Mouse (Mus musculus) kidney, embryonic 15.5 days (tissue): ENCODE data around the gene Dcaf1. TPM values are rescaled to one million over a fixed set of nuclear protein-coding genes. Genes with fewer than 3 reads are reported as not detected.

Source experiments
- ATAC-seq: fragments of 200-750 bp; cut with Nextera tagmentation; replicated peaks from 2 replicates; pipeline ENCODE4 v1.8.0; 2017; ENCODE audit warnings: moderate TSS enrichment; ENCODE audit not compliant: low FRiP score
- H3K27ac ChIP-seq: fragments of 300-500 bp; sonication (generic); 2 replicates; pipeline ENCODE4 v1.5.1; 2015; ENCODE audit warnings: mild to moderate bottlenecking, inconsistent platforms
- H3K27me3 ChIP-seq: fragments of 300-500 bp; sonication (generic); 2 replicates; pipeline ENCODE4 v1.6.1; 2015; ENCODE audit warnings: inconsistent platforms
- H3K36me3 ChIP-seq: fragments of 300-500 bp; sonication (generic); 2 replicates; pipeline ENCODE4 v1.6.1; 2015; ENCODE audit warnings: inconsistent platforms
- H3K4me1 ChIP-seq: fragments of 300-500 bp; sonication (generic); 2 replicates; pipeline ENCODE4 v1.6.1; 2015; ENCODE audit warnings: inconsistent platforms
- H3K4me2 ChIP-seq: fragments of 300-500 bp; sonication (generic); 2 replicates; pipeline ENCODE4 v1.6.1; 2015; ENCODE audit warnings: moderate library complexity, mild to moderate bottlenecking, inconsistent platforms
- H3K4me3 ChIP-seq: fragments of 300-500 bp; sonication (generic); replicated peaks from 2 replicates; pipeline ENCODE4 v1.5.1; 2015; ENCODE audit warnings: mild to moderate bottlenecking, inconsistent platforms
- H3K9ac ChIP-seq: fragments of 300-500 bp; sonication (generic); 2 replicates; pipeline ENCODE4 v1.6.1; 2015; ENCODE audit warnings: mild to moderate bottlenecking, inconsistent platforms
- H3K9me3 ChIP-seq: fragments of 300-500 bp; sonication (generic); replicated peaks from 2 replicates; pipeline ENCODE4 v1.6.1; 2016; ENCODE audit warnings: inconsistent platforms
- WGBS: fragments of 180-500 bp; shearing (Covaris S2); methylation state at CpG from one replicate; pipeline ENCODE4 v1.1.7; 2015; ENCODE audit warnings: mixed read lengths; 5-methylcytosine and 5-hydroxymethylcytosine counted together
- polyA plus RNA-seq: library from polyadenylated mRNA; unstranded; fragments of >200 nt; fragmentation: Nextera tagmentation; extraction: Ambion mirVana; gene quantifications from 2 replicates; pipeline ENCODE4 v1.2.1, GENCODE M21; 2015

Dcaf1 gene
- polyA plus RNA-seq, result 26.8 and 27.6 TPM in 2 replicates

DNA sequence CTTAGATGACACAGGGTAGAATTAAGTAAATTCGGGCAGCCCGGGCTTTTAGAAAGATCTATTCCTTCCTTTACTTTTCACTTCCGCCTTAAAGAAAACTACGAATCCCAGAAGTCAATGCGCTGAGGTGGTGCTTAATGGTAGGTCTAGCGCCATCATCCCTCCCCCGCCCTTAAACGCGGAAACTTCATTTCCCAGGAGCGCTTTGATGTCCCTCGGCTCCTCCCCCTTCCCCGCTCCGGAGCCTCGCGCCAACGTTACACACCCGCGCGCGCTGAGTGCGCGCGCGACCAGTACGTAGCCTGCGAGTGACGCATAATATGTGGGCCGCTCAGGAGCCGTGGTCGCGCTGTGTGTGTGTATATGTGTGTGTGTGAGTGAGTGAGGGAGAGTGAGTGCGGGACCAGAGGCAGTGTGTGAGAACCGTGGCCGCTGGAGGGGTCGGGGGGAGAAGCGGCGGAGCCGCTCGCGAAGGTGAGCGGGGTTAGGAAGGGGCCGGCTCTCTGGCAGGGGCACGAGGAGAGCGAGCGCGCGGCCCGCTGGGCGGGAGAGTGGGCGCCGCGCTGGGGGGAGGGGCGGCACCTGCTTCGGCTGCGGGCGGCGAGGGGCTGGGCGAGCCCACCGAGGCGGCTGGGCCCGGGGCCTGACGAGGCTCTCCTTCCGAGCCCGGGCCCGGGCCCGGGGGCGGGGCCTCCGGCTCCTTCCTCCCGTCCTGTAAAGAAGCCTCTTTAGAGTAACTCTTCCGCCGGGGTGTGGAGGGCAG lies at the start of gene Dcaf1:
TSS of gene Dcaf1 (plus strand) at position 257 of the 763 bp plus-strand sequence.
- Histone ChIP-seq H3K4me2 (peak within 1 kb of the TSS; percentile 71), H3K36me3 (peaks cover 2% of the 10 kb centered on the region; the same call in 1 of the 2 replicates), H3K27ac (peak within 1 kb of the TSS; percentile 94), H3K9me3 (no peaks in the 10 kb centered on the region), H3K9ac (peak within 1 kb of the TSS; percentile 90), H3K27me3 (no peaks in the 10 kb centered on the region), H3K4me3 (peak within 1 kb of the TSS; percentile 99), H3K4me1 (peaks cover 8% of the 10 kb centered on the region)
- under 1% methylated on average over 43 of the region's 71 CpGs for WGBS
- peak; percentile 96 for ATAC-seq

DNA sequence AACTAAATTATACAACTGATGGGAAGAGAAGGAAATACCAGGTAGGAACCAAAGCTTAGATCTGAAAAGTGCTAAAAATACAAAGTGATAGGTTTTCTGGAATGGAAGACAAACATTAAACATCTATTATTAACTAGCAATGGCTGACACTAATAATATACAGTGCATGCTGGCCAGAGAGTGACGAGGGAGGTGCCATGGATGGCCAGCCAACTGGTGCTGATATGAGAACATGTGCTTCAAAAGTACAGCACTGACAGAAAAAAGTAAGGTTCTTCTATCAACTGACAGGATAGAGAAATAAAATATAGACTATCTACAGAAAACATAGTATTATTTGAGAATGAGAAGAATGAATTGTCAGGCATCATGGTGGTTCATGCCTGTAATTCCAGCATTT lies 45.6 kb upstream of the Dcaf1 start:
- Histone ChIP-seq H3K4me2 (no peak overlapping the region), H3K4me3 (no peak overlapping the region), H3K9ac (no peak overlapping the region), H3K27ac (no peak overlapping the region), H3K27me3 (no peaks in the 10 kb centered on the region), H3K4me1 (no peaks in the 10 kb centered on the region), H3K36me3 (no peaks in the 10 kb centered on the region), H3K9me3 (no peaks in the 10 kb centered on the region)
- WGBS, result 82% methylated on average over 1 of the region's 1 CpGs
- no peak for ATAC-seq

DNA sequence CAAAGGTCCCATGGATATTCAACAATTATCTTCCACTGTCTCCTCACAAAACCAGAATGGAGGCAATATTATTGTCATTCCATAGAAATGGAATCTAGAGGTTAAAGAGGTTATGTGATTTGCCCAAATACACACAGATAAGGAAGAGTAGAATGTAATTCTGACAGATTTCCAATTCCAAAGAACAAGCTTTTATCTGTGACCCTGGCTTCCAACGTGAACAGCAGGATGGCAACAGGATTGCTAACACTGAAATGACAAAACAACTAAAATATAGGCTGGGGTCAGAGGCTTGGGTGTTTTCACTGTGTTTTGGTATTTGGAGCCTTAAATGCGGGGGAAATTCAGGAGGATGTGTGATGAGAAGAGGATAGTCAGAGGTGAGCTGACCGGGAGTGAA lies 44.3 kb upstream of the Dcaf1 start:
- Histone ChIP-seq H3K9me3 (no peaks in the 10 kb centered on the region), H3K4me3 (no peak overlapping the region), H3K4me2 (no peak overlapping the region), H3K27ac (no peak overlapping the region), H3K4me1 (no peaks in the 10 kb centered on the region), H3K36me3 (no peaks in the 10 kb centered on the region), H3K27me3 (no peaks in the 10 kb centered on the region), H3K9ac (no peak overlapping the region)
- no peak for ATAC-seq
- WGBS, result 87% methylated on average over 3 of the region's 3 CpGs

DNA sequence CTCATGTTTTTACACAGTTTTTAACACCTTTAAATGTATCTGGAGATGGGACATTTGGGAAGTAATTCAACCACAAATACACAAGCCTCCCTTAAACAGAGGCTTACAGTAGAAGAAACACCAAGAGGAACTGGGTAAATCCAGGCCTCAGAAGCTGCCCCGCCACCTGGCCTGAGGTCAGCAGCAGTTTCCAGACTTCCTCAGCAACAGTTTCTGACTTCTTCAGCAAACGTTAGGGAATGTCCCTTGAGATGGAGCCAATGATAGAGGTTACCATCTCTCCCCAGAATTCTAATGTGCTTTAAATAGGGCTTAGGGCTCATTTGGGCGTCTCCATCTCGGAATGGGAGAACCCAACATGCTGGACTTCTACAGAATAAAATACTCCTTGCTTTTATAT lies 43.4 kb upstream of the Dcaf1 start:
- WGBS, result 87% methylated on average over 4 of the region's 4 CpGs

DNA sequence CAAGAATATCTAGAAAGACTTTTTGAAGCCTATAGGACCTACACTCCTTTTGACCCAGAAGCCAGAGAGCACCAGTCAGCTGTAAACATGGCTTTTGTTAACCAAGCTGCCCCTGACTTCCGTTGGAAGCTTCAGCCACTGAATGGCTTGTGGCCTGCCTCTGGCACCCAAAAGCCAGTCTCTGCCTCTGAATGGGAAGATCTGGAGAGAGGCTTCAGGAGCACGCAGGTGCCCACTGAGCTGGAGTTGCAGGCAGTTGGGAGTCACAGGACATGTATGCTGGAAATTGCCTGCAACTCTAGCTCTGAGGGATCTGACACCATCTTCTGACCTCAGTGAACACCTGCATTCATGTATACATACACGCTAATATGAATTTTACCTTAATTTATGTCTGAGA lies 41.6 kb upstream of the Dcaf1 start:
- H3K4me3 ChIP-seq, result no peak overlapping the region
- no peak overlapping the region for H3K27ac ChIP-seq
- H3K4me2 ChIP-seq, result no peak overlapping the region
- H3K27me3 ChIP-seq, result no peaks in the 10 kb centered on the region
- no peak overlapping the region for H3K9ac ChIP-seq
- WGBS, result 83% methylated on average over 3 of the region's 3 CpGs
- no peaks in the 10 kb centered on the region for H3K9me3 ChIP-seq
- H3K4me1 ChIP-seq, result no peaks in the 10 kb centered on the region
- no peak for ATAC-seq
- no peaks in the 10 kb centered on the region for H3K36me3 ChIP-seq

More for the DNA sequence above, 43.4 kb upstream of the Dcaf1 start:
- no peak overlapping the region for H3K9ac ChIP-seq
- H3K4me3 ChIP-seq, result no peak overlapping the region
- H3K27me3 ChIP-seq, result no peaks in the 10 kb centered on the region
- H3K27ac ChIP-seq, result no peak overlapping the region
- no peaks in the 10 kb centered on the region for H3K36me3 ChIP-seq
- no peak overlapping the region for H3K4me2 ChIP-seq
- no peak for ATAC-seq
- H3K4me1 ChIP-seq, result no peaks in the 10 kb centered on the region
- no peaks in the 10 kb centered on the region for H3K9me3 ChIP-seq

DNA sequence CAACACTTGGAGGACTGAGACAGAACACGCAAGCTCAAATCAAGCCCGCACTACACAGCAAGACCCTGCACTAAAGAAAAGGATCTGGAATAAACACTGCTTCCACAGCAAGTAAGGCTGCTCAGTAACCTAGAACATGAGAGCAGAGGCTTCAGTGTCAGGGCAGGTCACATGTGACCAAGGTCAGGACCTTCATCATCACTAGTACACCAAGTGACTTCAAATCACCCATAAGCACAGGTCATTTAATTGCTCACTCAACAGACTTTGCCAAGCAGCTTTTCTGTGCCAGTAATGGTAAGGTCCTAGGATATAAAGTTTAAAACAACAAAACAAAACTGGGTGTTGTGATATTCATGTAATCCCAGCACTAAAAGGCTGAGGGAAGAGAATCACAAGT lies 38.1 kb upstream of the Dcaf1 start:
- Histone ChIP-seq H3K4me3 (no peak overlapping the region), H3K27ac (no peak overlapping the region), H3K4me2 (no peak overlapping the region), H3K9me3 (no peaks in the 10 kb centered on the region), H3K9ac (no peak overlapping the region), H3K36me3 (no peaks in the 10 kb centered on the region), H3K4me1 (peaks cover 11% of the 10 kb centered on the region), H3K27me3 (no peaks in the 10 kb centered on the region)
- ATAC-seq, result no peak
- WGBS, result 96% methylated on average over 2 of the region's 2 CpGs

DNA sequence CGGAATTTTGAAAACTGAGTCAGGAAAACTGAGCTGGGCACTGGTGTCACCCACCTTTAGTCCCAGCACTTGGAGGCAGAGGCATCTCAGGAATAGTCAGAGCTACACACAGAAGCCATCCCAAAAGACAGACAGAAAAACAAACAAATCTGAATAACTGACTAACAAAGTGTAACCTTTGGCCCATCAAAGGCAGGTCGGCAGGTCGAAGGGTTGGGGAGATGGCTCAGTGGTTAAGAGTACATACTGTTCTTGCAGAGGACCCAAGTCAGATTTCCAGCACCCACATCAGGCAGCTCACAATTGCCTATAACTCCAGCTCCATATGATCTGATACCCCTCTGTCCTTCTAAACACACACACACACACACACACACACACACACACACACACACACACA lies 36.5 kb upstream of the Dcaf1 start:
- Histone ChIP-seq H3K27me3 (no peaks in the 10 kb centered on the region), H3K27ac (no peak overlapping the region), H3K4me2 (no peak overlapping the region), H3K36me3 (no peaks in the 10 kb centered on the region), H3K9ac (no peak overlapping the region), H3K4me3 (no peak overlapping the region), H3K9me3 (no peaks in the 10 kb centered on the region), H3K4me1 (peaks cover 17% of the 10 kb centered on the region)
- ATAC-seq, result no peak
- WGBS, result 75% methylated on average over 3 of the region's 3 CpGs

DNA sequence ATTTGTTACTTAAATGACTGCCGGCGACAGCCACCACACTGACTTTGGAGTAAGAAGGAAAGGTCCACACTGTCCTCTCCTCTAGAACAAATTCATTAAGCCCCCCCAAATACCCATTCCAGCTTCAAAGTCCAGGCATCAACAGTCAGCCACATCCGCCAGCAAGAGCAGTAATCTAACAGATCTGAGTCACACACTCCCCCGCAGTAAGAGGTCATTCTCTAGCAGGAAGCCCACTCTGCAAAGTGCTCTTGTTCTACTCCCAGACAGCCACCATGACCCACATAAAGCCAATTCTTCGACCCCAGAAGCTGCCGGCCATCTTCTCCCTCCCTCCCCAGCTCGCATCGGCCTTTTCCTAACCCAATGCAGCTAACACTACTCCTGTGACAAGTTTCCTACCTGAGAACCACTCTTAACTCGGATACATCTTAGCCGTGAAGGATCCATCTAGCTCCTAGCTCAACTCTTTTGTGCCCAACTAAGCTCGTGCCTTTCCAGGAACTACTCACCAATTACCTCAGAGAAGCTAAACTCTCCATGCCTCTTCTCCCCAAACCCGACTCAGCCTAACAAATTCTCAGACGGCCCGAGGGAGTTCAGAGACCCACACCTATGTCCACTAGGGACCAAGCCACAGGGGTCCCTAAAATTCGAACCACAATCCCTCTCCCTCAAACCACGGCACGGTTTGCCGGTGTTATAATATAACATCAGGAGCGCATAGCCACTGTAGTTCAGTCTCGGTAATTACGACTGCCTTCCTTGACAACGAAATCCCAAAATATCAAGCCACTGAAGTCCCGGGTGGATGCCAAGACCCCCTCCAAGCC lies 33.5 kb upstream of the Dcaf1 start:
- Histone ChIP-seq H3K4me3 (peak overlapping the region; percentile 89), H3K9ac (peak overlapping the region; percentile 99), H3K27ac (peak overlapping the region; percentile 93), H3K9me3 (no peaks in the 10 kb centered on the region), H3K4me2 (peak overlapping the region; percentile 71), H3K4me1 (peaks cover 17% of the 10 kb centered on the region), H3K36me3 (no peaks in the 10 kb centered on the region), H3K27me3 (no peaks in the 10 kb centered on the region; the same call in 1 of the 2 replicates)
- ATAC-seq, result peak; percentile 43; the same call in 1 of the 2 replicates
- WGBS, result 5% methylated on average over 23 of the region's 23 CpGs

DNA sequence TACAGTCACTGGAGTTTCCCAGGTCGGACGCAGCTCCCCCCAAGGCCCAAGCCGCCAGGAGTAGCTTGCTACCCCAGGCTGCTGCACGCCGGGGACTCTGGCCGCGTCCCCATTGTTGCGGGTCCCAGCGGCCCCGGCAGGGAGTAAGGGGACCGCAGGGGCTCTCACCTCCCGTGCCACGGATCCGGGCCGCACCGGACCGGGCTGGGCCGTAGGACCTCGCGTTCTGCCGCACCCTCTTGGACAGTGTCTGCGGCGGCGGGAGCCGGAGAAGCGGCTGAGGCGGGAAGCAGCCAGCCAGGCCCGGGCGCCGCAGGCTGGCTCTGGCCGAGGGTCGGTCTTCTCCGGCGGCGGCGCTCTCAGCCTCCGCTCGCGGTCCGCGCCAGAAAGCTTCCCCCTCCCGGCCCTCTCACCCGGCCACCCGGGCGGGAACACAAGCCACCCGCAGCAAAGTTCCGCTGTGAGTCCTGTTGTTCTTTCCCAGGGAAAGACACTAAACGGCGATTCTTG lies 32.8 kb upstream of the Dcaf1 start, which contains the start of gene Rad54l2:
TSS of gene Rad54l2 (minus strand) at position 383 of the 510 bp plus-strand sequence.
- Histone ChIP-seq H3K4me3 (peak within 1 kb of the TSS; percentile 89), H3K4me2 (peak within 1 kb of the TSS; percentile 71), H3K27me3 (no peaks in the 10 kb centered on the region; the same call in 1 of the 2 replicates), H3K9ac (peak within 1 kb of the TSS; percentile 99), H3K4me1 (peaks cover 17% of the 10 kb centered on the region), H3K27ac (peak within 1 kb of the TSS; percentile 93), H3K9me3 (no peaks in the 10 kb centered on the region), H3K36me3 (no peaks in the 10 kb centered on the region)
- under 1% methylated on average over 49 of the region's 49 CpGs for WGBS
- peak; percentile 93 for ATAC-seq

DNA sequence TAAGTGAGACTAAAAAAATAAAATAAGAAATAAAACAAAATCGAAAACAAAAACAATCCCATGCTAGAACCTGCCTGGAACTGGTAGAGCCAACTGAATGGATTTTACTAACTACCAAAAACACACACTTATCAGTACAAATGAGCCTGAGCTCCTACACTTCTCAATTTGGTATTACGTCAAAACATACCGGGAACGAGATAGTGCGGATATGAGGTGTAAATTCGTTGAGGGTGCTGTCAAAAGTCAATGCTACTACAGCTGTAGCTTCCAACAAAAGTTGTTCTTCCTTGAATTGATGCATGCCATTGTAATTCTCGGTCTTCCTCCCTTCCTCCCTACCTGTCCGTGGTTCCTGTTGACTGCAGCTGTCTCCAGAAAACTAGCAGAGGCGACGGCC lies 32.3 kb upstream of the Dcaf1 start:
- no peaks in the 10 kb centered on the region for H3K9me3 ChIP-seq
- no peaks in the 10 kb centered on the region for H3K36me3 ChIP-seq
- peak overlapping the region; percentile 71 for H3K4me2 ChIP-seq
- H3K4me3 ChIP-seq, result peak overlapping the region; percentile 89
- no peak; the same call in 1 of the 2 replicates for ATAC-seq
- H3K27me3 ChIP-seq, result no peaks in the 10 kb centered on the region; the same call in 1 of the 2 replicates
- 14% methylated on average over 10 of the region's 10 CpGs for WGBS
- peak overlapping the region; percentile 93 for H3K27ac ChIP-seq
- H3K4me1 ChIP-seq, result peaks cover 17% of the 10 kb centered on the region
- H3K9ac ChIP-seq, result peak overlapping the region; percentile 99

DNA sequence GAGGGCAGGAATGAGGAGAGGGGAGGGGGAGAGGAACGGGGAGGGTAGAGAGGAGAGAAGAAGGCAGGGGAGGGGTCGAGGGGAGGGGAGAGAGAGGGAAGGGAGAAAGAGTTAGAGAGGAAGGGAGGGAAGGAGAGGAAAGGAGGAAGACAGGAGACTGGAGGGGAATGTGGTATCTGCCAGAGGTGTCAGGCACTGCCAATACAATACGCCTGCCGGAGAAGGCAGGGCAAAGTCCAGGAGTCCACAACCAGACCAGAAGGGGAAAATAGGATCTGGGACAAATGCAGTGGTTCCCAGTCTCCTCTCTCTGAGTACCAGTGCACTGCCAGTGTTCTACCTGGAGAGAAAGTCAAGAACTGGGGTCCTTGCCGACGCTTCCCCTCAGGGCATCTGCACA lies 30.8 kb upstream of the Dcaf1 start:
- Histone ChIP-seq H3K27me3 (no peaks in the 10 kb centered on the region; the same call in 1 of the 2 replicates), H3K27ac (no peak overlapping the region), H3K9ac (no peak overlapping the region), H3K9me3 (no peaks in the 10 kb centered on the region), H3K4me1 (peaks cover 16% of the 10 kb centered on the region), H3K4me3 (no peak overlapping the region), H3K4me2 (no peak overlapping the region), H3K36me3 (no peaks in the 10 kb centered on the region)
- ATAC-seq, result no peak
- WGBS, result 78% methylated on average over 6 of the region's 6 CpGs

DNA sequence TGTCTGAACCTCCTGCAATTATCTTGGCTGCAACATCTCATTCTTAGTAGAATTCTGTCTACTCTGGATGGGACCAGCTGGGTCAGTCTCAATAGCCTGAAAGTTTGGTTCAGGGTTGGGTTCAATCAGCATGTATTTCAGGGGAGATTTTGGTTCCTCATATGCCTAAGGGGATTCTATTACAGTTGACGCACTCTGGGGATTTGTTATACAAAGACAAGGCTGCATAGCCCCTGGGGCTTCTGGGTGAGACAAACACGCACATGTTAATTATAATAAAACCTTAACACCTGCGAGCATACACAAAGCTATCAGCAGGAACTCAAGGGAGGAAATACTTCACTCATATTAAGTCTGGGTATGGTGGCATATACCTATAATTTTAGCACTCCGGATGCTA lies 15.2 kb upstream of the Dcaf1 start:
- H3K4me1 ChIP-seq, result no peaks in the 10 kb centered on the region
- H3K4me3 ChIP-seq, result no peak overlapping the region
- no peaks in the 10 kb centered on the region for H3K36me3 ChIP-seq
- H3K4me2 ChIP-seq, result no peak overlapping the region
- H3K27ac ChIP-seq, result no peak overlapping the region
- no peak overlapping the region for H3K9ac ChIP-seq
- ATAC-seq, result no peak
- H3K27me3 ChIP-seq, result no peaks in the 10 kb centered on the region
- 78% methylated on average over 4 of the region's 4 CpGs for WGBS
- no peaks in the 10 kb centered on the region; the same call in 1 of the 2 replicates for H3K9me3 ChIP-seq
